Mouse (Mus musculus): ENCODE measurements around the gene BC005537.

- TF ChIP-seq POLR2A (IDR thresholded peaks at IDR 0.05; ENCODE audit: borderline replicate concordance, extremely low read depth, insufficient read depth, insufficient read length, poor library complexity, severe bottlenecking), result no peak
- no peak for TF ChIP-seq CTCF (IDR thresholded peaks at IDR 0.05; ENCODE audit: borderline replicate concordance, extremely low read depth, insufficient read depth, insufficient read length)
These were observed 10.1 kb upstream of the BC005537 start for GRCm38 (mm10) chr13:24791349-24791748.

Data from brain, embryonic 14.5 days (tissue).